Mouse (Mus musculus): ENCODE data around the gene Taar8b.
"Not testable (repeated sequence)": the region's sequence is repeated elsewhere in the genome, so short reads cannot be mapped to it uniquely, and the experiment has no call there.

The Taar8b gene

GRCm38 (mm10) chr10:24092194-24092593 is at the start of gene Taar8b:
TSS of gene Taar8b (minus strand) at chr10:24092294.
- no peak for DNase-seq

- DNase-seq = no peak
Measured at GRCm38 (mm10) chr10:24138623-24139261, 46.6 kb upstream of the Taar8b start.

GRCm38 (mm10) chr10:24134071-24134645 is 42.1 kb upstream of the Taar8b start:
- no peak for DNase-seq

- no peak for DNase-seq
Measured at GRCm38 (mm10) chr10:24133132-24133531, 41.0 kb upstream of the Taar8b start.

- no peak for DNase-seq
Measured at GRCm38 (mm10) chr10:24132273-24132672, 40.2 kb upstream of the Taar8b start.

GRCm38 (mm10) chr10:24131451-24132262 is 39.6 kb upstream of the Taar8b start:
- DNase-seq = peak; percentile 86

- DNase-seq = peak; percentile 83
Measured at GRCm38 (mm10) chr10:24111116-24111778, 19.2 kb upstream of the Taar8b start.

- not testable (repeated sequence) for DNase-seq
Measured at GRCm38 (mm10) chr10:24109434-24109833, 17.3 kb upstream of the Taar8b start, which contains the start of gene Taar9. TSS of gene Taar9 (minus strand) at chr10:24109534.

GRCm38 (mm10) chr10:24108236-24108635 is 16.1 kb upstream of the Taar8b start:
- DNase-seq = peak; percentile 23

GRCm38 (mm10) chr10:24107747-24108146 is 15.7 kb upstream of the Taar8b start:
- no peak for DNase-seq

- DNase-seq = not testable (repeated sequence)
Measured at GRCm38 (mm10) chr10:24103299-24103698, 11.2 kb upstream of the Taar8b start.

GRCm38 (mm10) chr10:24101812-24102211 is 9.7 kb upstream of the Taar8b start, which contains the start of gene Taar8c:
TSS of gene Taar8c (minus strand) at chr10:24101912.
- not testable (repeated sequence) for DNase-seq

GRCm38 (mm10) chr10:24097010-24097409 is 4.9 kb upstream of the Taar8b start:
- DNase-seq = not testable (repeated sequence)

- no peak for DNase-seq
Measured at GRCm38 (mm10) chr10:24087168-24087567, 4.9 kb downstream of the Taar8b start.

- DNase-seq = no peak
Measured at GRCm38 (mm10) chr10:24086555-24086954, 5.5 kb downstream of the Taar8b start.

- no peak for DNase-seq
Measured at GRCm38 (mm10) chr10:24085936-24086335, 6.2 kb downstream of the Taar8b start.

GRCm38 (mm10) chr10:24080166-24080565 is 11.9 kb downstream of the Taar8b start:
- DNase-seq = peak; percentile 69

GRCm38 (mm10) chr10:24076200-24076599 is 15.9 kb downstream of the Taar8b start, which contains the start of gene Taar8a:
TSS of gene Taar8a (plus strand) at chr10:24076500.
- not testable (repeated sequence) for DNase-seq

GRCm38 (mm10) chr10:24074751-24075150 is 17.3 kb downstream of the Taar8b start:
- DNase-seq = not testable (repeated sequence)

- no peak for DNase-seq
Measured at GRCm38 (mm10) chr10:24058986-24059385, 33.1 kb downstream of the Taar8b start.

GRCm38 (mm10) chr10:24052039-24052438 is 40.1 kb downstream of the Taar8b start:
- no peak for DNase-seq

GRCm38 (mm10) chr10:24049210-24049609 is 42.9 kb downstream of the Taar8b start, which contains the start of gene Taar7f:
TSS of gene Taar7f (plus strand) at chr10:24049510.
- DNase-seq = no peak

All from embryo, embryonic 11 days (tissue).